Mouse (Mus musculus): ENCODE results near the gene Prpf3. TPM values are rescaled to one million over a fixed set of nuclear protein-coding genes. Genes with fewer than 3 reads are reported as not detected.
"Not testable (repeated sequence)": the region's sequence is repeated elsewhere in the genome, so short reads cannot be mapped to it uniquely, and the experiment has no call there.

Prpf3 gene
- polyA plus RNA-seq, 1 experiment from 2014 or later, result 51.0 TPM

DNA sequence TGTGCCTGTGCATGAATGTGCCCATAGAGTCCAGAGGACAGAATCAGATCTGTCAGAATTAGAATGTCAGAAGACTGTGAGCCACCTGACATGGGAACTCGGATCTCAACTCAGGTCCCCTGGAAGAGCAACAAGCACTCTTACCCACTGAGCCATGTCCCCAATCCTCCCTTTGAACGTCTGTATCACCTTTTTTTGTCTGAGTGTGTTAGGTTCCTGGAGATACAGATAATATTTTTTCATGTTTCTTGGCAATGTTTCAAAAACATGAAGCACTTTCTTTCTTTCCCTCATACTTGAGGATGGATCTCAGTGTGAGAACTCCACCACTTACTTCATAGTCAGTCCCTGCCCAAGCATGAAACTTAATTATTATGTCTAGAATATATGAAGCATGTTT lies 47.3 kb downstream of the Prpf3 start:
- no peaks in the 10 kb centered on the region for H3K9me3 ChIP-seq
- no peak overlapping the region for H3K4me2 ChIP-seq
- no peak overlapping the region for H3K4me3 ChIP-seq
- no peaks in the 10 kb centered on the region for H3K27me3 ChIP-seq
- peaks cover 11% of the 10 kb centered on the region for H3K36me3 ChIP-seq
- WGBS, result 40% methylated on average over 2 of the region's 2 CpGs
- no peaks in the 10 kb centered on the region for H3K4me1 ChIP-seq
- H3K27ac ChIP-seq, result no peak overlapping the region
- no peak overlapping the region for H3K9ac ChIP-seq
- ATAC-seq (ENCODE audit: borderline replicate concordance, extremely low read depth, low FRiP score, low TSS enrichment), result no peak

DNA sequence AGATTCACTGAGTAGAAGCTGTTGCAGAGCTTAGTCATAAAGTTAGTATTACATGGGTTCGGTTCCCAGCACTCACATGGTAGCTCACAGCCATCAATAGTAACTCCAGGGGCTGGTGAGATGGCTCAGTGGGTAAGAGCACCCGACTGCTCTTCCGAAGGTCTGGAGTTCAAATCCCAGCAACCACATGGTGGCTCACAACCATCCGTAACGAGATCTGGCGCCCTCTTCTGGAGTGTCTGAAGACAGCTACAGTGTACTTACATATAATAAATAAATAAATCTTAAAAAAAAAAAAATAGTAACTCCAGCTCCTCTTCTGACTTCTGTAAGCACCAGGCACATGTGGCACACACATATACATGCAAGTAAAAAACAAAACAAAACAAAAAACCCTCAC lies 48.1 kb downstream of the Prpf3 start:
- 83% methylated on average over 6 of the region's 6 CpGs for WGBS
- H3K4me1 ChIP-seq; ATAC-seq (ENCODE audit: borderline replicate concordance, extremely low read depth, low FRiP score, low TSS enrichment); H3K27ac ChIP-seq; H3K4me3 ChIP-seq; H3K9me3 ChIP-seq; H3K4me2 ChIP-seq; H3K9ac ChIP-seq; H3K27me3 ChIP-seq: not testable (repeated sequence)
- peaks cover 11% of the 10 kb centered on the region for H3K36me3 ChIP-seq

DNA sequence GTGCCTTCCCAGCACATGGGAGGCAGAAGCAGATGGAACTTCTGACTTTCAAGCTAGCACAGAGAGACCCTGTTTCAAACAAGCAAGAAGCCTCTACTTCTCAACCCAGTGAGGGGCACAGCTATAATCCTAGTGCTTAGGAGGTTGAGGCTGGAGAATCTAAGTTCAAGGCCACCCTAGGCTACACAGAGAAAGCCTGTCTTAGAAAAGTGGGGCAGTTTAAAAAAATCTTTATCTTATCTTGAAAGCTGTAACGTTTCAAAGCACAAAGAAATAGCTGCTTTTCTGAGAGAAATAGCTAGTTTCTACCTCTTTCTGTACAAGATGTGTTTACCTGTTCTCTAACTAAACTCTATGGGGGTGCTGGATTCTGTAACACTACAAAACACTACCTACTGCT lies 49.0 kb downstream of the Prpf3 start:
- Histone ChIP-seq H3K27ac (no peak overlapping the region), H3K9me3 (no peaks in the 10 kb centered on the region), H3K4me2 (no peak overlapping the region), H3K4me1 (no peaks in the 10 kb centered on the region), H3K27me3 (no peaks in the 10 kb centered on the region), H3K9ac (no peak overlapping the region), H3K4me3 (no peak overlapping the region), H3K36me3 (peaks cover 11% of the 10 kb centered on the region)
- no peak for ATAC-seq (ENCODE audit: borderline replicate concordance, extremely low read depth, low FRiP score, low TSS enrichment)
- 47% methylated on average over 1 of the region's 1 CpGs for WGBS

DNA sequence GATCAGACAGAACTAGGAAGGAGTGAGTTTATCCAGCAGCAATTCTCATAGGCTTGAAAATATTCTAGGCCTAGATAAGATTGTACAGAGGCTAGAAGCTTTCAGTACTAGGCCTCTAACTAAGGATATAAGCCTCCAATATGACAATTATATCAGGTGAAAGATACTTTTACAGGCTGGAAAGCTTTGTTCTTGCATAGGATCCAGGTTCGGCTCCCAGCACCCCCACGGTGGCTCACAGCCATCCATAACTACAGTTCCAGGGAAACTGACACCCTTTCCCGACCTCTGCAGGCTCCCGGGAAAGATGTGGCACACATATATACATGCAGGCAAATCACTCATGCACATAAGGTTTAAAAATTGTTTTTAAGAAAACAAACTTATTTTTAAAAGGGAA lies 51.8 kb downstream of the Prpf3 start:
- H3K4me3 ChIP-seq, result no peak overlapping the region
- H3K4me1 ChIP-seq, result no peaks in the 10 kb centered on the region
- peaks cover 14% of the 10 kb centered on the region for H3K36me3 ChIP-seq
- no peaks in the 10 kb centered on the region for H3K9me3 ChIP-seq
- no peak for ATAC-seq (ENCODE audit: borderline replicate concordance, extremely low read depth, low FRiP score, low TSS enrichment)
- no peaks in the 10 kb centered on the region for H3K27me3 ChIP-seq
- no peak overlapping the region for H3K27ac ChIP-seq
- no peak overlapping the region for H3K4me2 ChIP-seq
- H3K9ac ChIP-seq, result no peak overlapping the region
- 92% methylated on average over 4 of the region's 4 CpGs for WGBS

DNA sequence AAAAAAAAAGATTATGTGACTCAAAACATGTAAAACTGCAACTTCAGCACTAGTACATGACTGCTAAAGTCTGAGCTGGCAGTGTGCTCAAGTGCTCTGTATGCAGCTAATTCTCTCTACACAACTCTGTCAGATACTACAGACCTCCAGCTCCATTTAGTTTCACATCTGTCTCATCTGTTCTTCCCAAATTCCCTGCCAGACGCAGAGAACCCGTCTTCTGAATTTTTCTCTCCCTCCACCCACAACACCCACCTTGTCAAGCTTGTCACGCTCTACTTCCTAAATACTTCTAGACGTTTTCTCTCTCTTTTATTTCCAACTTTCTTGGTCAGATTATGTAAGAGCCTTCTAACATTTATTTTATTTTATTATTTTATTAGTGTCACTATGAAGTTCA lies 56.9 kb downstream of the Prpf3 start:
- no peak overlapping the region for H3K4me3 ChIP-seq
- no peak overlapping the region for H3K4me2 ChIP-seq
- 0 out of 2 replicates have a peak, but pooled peaks cover 3% of the 10 kb centered on the region for H3K36me3 ChIP-seq
- H3K27ac ChIP-seq, result no peak overlapping the region
- ATAC-seq (ENCODE audit: borderline replicate concordance, extremely low read depth, low FRiP score, low TSS enrichment), result no peak
- 76% methylated on average over 4 of the region's 4 CpGs for WGBS
- H3K9me3 ChIP-seq, result no peaks in the 10 kb centered on the region
- no peaks in the 10 kb centered on the region for H3K4me1 ChIP-seq
- H3K27me3 ChIP-seq, result no peaks in the 10 kb centered on the region
- no peak overlapping the region for H3K9ac ChIP-seq

DNA sequence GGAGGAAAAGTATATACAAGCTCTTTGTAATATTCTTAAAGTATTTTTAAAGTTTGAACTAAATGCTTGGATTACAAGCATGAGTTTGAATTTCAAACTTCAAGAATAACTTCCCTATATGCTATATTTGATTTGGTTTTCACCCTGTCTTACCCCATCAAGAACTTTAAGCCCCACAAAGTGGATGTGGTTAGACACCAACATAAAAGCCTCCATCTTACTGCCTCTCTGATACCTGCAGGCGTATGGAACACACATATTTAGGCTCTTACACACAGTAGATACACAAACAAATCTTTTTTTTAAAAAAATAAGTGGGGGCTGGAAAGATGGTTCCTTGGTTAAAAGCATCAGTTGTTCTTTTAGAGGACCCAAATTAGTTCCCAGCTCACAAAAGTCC lies 61.4 kb downstream of the Prpf3 start:
- 76% methylated on average over 1 of the region's 1 CpGs for WGBS
- Histone ChIP-seq H3K4me3 (no peak overlapping the region), H3K36me3 (0 out of 2 replicates have a peak, but pooled peaks cover under 1% of the 10 kb centered on the region), H3K4me1 (no peaks in the 10 kb centered on the region), H3K4me2 (no peak overlapping the region), H3K9me3 (no peaks in the 10 kb centered on the region), H3K9ac (no peak overlapping the region), H3K27ac (no peak overlapping the region), H3K27me3 (no peaks in the 10 kb centered on the region)
- ATAC-seq (ENCODE audit: borderline replicate concordance, extremely low read depth, low FRiP score, low TSS enrichment), result no peak

DNA sequence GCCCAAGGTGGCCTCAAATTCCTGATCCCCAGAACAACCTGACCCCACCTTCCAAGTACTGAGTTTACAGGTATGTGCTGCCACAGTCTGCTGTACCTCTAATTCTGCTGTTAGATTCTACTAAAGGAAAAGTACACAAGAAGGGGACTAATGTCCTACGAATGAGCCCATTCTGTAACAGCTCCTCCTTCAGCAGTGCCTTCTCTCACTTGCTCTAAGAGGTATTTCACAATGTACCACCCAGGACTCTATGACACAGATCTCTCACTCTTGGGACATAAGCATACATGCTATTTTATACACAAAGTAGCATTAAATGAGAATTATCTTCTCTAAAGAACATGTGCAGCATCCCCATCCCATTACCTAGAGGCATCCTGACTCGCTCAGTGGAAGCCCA lies 62.0 kb downstream of the Prpf3 start:
- no peak for ATAC-seq (ENCODE audit: borderline replicate concordance, extremely low read depth, low FRiP score, low TSS enrichment)
- 70% methylated on average over 2 of the region's 2 CpGs for WGBS
- Histone ChIP-seq H3K9ac (no peak overlapping the region), H3K9me3 (no peaks in the 10 kb centered on the region), H3K4me1 (no peaks in the 10 kb centered on the region), H3K4me2 (no peak overlapping the region), H3K27ac (no peak overlapping the region), H3K4me3 (no peak overlapping the region), H3K27me3 (no peaks in the 10 kb centered on the region), H3K36me3 (peaks cover 6% of the 10 kb centered on the region; the same call in 1 of the 2 replicates)

DNA sequence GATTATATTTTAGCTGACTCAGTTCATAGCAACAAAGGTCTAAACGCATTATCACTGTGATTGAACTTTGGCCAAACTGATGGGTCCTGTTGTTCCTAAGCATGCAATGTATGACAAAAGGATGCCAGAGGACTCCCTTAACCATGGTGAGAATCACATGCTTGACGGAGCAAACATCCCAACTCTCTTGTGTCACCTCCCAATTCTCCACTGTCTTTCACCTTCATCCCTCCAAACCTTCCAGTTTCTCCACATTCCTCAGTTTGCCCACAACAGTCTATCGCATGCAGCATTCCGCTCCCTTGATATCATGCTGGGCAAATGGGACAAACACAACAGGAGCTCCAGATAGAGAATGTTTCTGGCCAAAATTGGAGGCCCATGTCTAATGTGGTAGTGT lies 70.2 kb downstream of the Prpf3 start:
- 90% methylated on average over 4 of the region's 4 CpGs for WGBS
- Histone ChIP-seq H3K27ac (no peak overlapping the region), H3K9ac (no peak overlapping the region), H3K4me2 (no peak overlapping the region), H3K4me1 (no peaks in the 10 kb centered on the region), H3K36me3 (peaks cover 64% of the 10 kb centered on the region), H3K27me3 (no peaks in the 10 kb centered on the region), H3K4me3 (no peak overlapping the region), H3K9me3 (no peaks in the 10 kb centered on the region)
- ATAC-seq (ENCODE audit: borderline replicate concordance, extremely low read depth, low FRiP score, low TSS enrichment), result no peak

Other genes with a start within 250 kb of the Prpf3 start
- 65.3 and 69.2 TPM in 2 replicates for gene Ensa, start 230.9 kb downstream of the Prpf3 start, polyA plus RNA-seq (2015; fragmentation: Nextera tagmentation; extraction: Ambion mirVana)
- gene Mcl1, start 197.1 kb downstream of the Prpf3 start, polyA plus RNA-seq (2015; fragmentation: Nextera tagmentation; extraction: Ambion mirVana), result 64.5 and 65.2 TPM in 2 replicates
- 3.1 and 5.7 TPM in 2 replicates for gene Adamtsl4, start 168.0 kb downstream of the Prpf3 start, polyA plus RNA-seq (2015; fragmentation: Nextera tagmentation; extraction: Ambion mirVana)
- gene Ecm1, start 116.3 kb downstream of the Prpf3 start, polyA plus RNA-seq (2015; fragmentation: Nextera tagmentation; extraction: Ambion mirVana), result 16.9 and 20.4 TPM in 2 replicates
- 51.8 and 52.8 TPM in 2 replicates for gene Tars2, start 95.7 kb downstream of the Prpf3 start, polyA plus RNA-seq (2015; fragmentation: Nextera tagmentation; extraction: Ambion mirVana)
- 20.5 and 21.3 TPM in 2 replicates for gene Rprd2, start 37.0 kb downstream of the Prpf3 start, polyA plus RNA-seq (2015; fragmentation: Nextera tagmentation; extraction: Ambion mirVana)
- gene Mrps21, start 15.6 kb upstream of the Prpf3 start, polyA plus RNA-seq (2015; fragmentation: Nextera tagmentation; extraction: Ambion mirVana), result 305 and 336 TPM in 2 replicates
- 4.9 and 5.2 TPM in 2 replicates for gene Ciart, start 26.4 kb upstream of the Prpf3 start, polyA plus RNA-seq (2015; fragmentation: Nextera tagmentation; extraction: Ambion mirVana)
- 69.8 and 76.9 TPM in 2 replicates for gene BC028528, start 36.1 kb upstream of the Prpf3 start, polyA plus RNA-seq (2015; fragmentation: Nextera tagmentation; extraction: Ambion mirVana)
- gene Aph1a, start 38.1 kb upstream of the Prpf3 start, polyA plus RNA-seq (2015; fragmentation: Nextera tagmentation; extraction: Ambion mirVana), result 37.9 and 47.4 TPM in 2 replicates
- 11.6 and 11.9 TPM in 2 replicates for gene Car14, start 48.8 kb upstream of the Prpf3 start, polyA plus RNA-seq (2015; fragmentation: Nextera tagmentation; extraction: Ambion mirVana)
- 222 and 233 TPM in 2 replicates for gene Anp32e, start 73.4 kb upstream of the Prpf3 start, polyA plus RNA-seq (2015; fragmentation: Nextera tagmentation; extraction: Ambion mirVana)
- 36.0 and 38.2 TPM in 2 replicates for gene Plekho1, start 140.1 kb upstream of the Prpf3 start, polyA plus RNA-seq (2015; fragmentation: Nextera tagmentation; extraction: Ambion mirVana)
- 32.2 and 33.4 TPM in 2 replicates for gene Vps45, start 202.6 kb upstream of the Prpf3 start, polyA plus RNA-seq (2015; fragmentation: Nextera tagmentation; extraction: Ambion mirVana)
- gene Otud7b, start 248.6 kb upstream of the Prpf3 start, polyA plus RNA-seq (2015; fragmentation: Nextera tagmentation; extraction: Ambion mirVana), result 22.0 and 22.9 TPM in 2 replicates

Measured in lung, embryonic 15.5 days (tissue).